In the genomic region with DNA sequence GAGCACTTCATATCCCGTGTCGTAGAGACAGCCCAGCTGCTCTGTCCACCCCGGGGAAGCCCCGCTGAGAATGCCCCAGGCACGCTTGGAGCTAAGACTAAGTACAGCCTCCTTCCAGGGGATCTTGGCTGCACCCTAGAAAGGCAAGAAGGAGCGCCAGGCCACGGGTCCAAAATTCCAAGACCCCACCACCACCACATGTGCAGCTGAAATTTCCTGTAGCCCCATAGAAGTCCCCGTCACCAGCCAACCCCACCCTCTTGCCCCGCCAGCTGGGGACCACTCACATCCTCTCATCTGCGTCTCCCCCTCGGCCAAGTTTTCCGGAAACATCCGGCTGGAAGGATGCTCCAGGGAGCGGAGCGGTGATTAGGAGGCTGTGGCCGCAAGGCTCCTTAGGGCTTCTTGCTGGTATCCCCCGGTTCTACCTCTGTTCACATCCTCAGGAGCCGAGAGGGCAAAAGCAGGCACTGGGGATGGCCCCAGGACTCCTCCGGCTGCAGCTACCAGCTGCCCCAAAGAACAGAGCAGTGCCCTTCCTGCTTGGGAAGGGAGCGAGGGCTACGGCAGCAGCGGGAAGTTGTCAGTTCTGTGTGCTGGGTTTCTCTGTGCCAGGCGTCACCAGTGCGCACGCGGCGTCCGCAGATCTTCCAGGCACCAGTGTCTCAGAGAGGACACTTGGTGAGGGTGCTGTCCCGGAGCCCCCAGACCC, we compare ENCODE assay signal across 8 mouse cellular contexts. TPM values are rescaled to one million over a fixed set of nuclear protein-coding genes. Genes with fewer than 3 reads are reported as not detected.
DNase-seq lines count a peak whose midpoint lies in the region; ATAC-seq and TF ChIP-seq lines count a peak whose summit lies in the region.

No protein-coding gene starts in this region.

- TF ChIP-seq POLR2A in kidney, adult 2 months (IDR thresholded peaks at IDR 0.05; ENCODE audit: low read depth, low read length) = no peak

- no peaks in the 10 kb centered on the region for H3K27me3 ChIP-seq in kidney, adult 2 months (replicated peaks; ENCODE audit: control insufficient read depth, insufficient read depth, low read length)
- no peaks in the 10 kb centered on the region for H3K27me3 ChIP-seq in intestine, embryonic 15.5 days (replicated peaks)
- H3K27me3 ChIP-seq in stomach, embryonic 16.5 days (ENCODE audit: control insufficient read depth, insufficient read depth, low read length) = no peaks in the 10 kb centered on the region

- no peak for DNase-seq in kidney, adult 2 months
- DNase-seq in kidney, adult 9 months = no peak
- peak; percentile 66 for DNase-seq in lung, postnatal 36 days
- no peak for DNase-seq in adipocyte (ENCODE audit: low spot score)

- H3K9ac ChIP-seq in intestine, embryonic 15.5 days = peak overlapping the region; percentile 23
- H3K9ac ChIP-seq in stomach, embryonic 16.5 days (ENCODE audit: low read length) = peak overlapping the region; percentile 67

- H3K36me3 ChIP-seq in kidney, adult 2 months (ENCODE audit: control insufficient read depth, insufficient read depth, low read length) = no peaks in the 10 kb centered on the region
- peaks cover 9% of the 10 kb centered on the region; the same call in 1 of the 2 replicates for H3K36me3 ChIP-seq in intestine, embryonic 15.5 days
- H3K36me3 ChIP-seq in stomach, embryonic 16.5 days (ENCODE audit: control insufficient read depth, insufficient read depth, low read length) = peaks cover 3% of the 10 kb centered on the region; the same call in 1 of the 2 replicates

- TF ChIP-seq CTCF in kidney, adult 2 months (conservative IDR thresholded peaks at IDR 0.05; ENCODE audit: insufficient read depth, insufficient read length, low read depth, low read length) = no peak

- no peaks in the 10 kb centered on the region for H3K9me3 ChIP-seq in intestine, embryonic 15.5 days
- H3K9me3 ChIP-seq in stomach, embryonic 16.5 days (replicated peaks; ENCODE audit: control insufficient read depth, low read length) = no peaks in the 10 kb centered on the region

- WGBS in kidney, adult 2 months = 23% methylated on average over 29 of the region's 29 CpGs
- WGBS in intestine, embryonic 15.5 days = 30% methylated on average over 29 of the region's 29 CpGs
- WGBS in stomach, embryonic 16.5 days = 24% methylated on average over 29 of the region's 29 CpGs

- H3K27ac ChIP-seq in kidney, adult 2 months (ENCODE audit: insufficient read depth, low read depth, low read length) = peak overlapping the region; percentile 91
- peak overlapping the region; percentile 84 for H3K27ac ChIP-seq in intestine, embryonic 15.5 days
- H3K27ac ChIP-seq in stomach, embryonic 16.5 days (ENCODE audit: low read length) = peak overlapping the region; percentile 75

- H3K4me3 ChIP-seq in kidney, adult 2 months (ENCODE audit: insufficient read depth, low read depth, low read length) = peak overlapping the region; percentile 57
- H3K4me3 ChIP-seq in intestine, embryonic 15.5 days (replicated peaks) = peak overlapping the region; percentile 20
- peak overlapping the region; percentile 34 for H3K4me3 ChIP-seq in stomach, embryonic 16.5 days (replicated peaks; ENCODE audit: low read length)

- H3K4me1 ChIP-seq in kidney, adult 2 months (ENCODE audit: control insufficient read depth, insufficient read depth, low read length) = peaks cover 29% of the 10 kb centered on the region
- peaks cover 52% of the 10 kb centered on the region for H3K4me1 ChIP-seq in intestine, embryonic 15.5 days (replicated peaks)
- peaks cover 63% of the 10 kb centered on the region for H3K4me1 ChIP-seq in stomach, embryonic 16.5 days (ENCODE audit: control insufficient read depth, insufficient read depth, low read length)

- H3K4me2 ChIP-seq in intestine, embryonic 15.5 days (replicated peaks) = peak overlapping the region; percentile 54
- H3K4me2 ChIP-seq in stomach, embryonic 16.5 days (ENCODE audit: low read depth, low read length) = peak overlapping the region; percentile 57

- peak; percentile 23; the same call in 1 of the 2 replicates for ATAC-seq in common myeloid progenitor, adult 5-6 weeks (replicated peaks; ENCODE audit: low read depth, poor library complexity, severe bottlenecking)
- ATAC-seq in granulocyte monocyte progenitor cell, adult 5-6 weeks (replicated peaks; ENCODE audit: poor library complexity, severe bottlenecking) = peak; percentile 10; the same call in 1 of the 2 replicates
- peak; percentile 51 for ATAC-seq in intestine, embryonic 15.5 days
- peak; percentile 26 for ATAC-seq in stomach, embryonic 16.5 days (ENCODE audit: insufficient read depth, low FRiP score)

RNA-seq across cellular contexts. Expression of a gene that starts 54.7 kb away (rescaled TPM):
- 7.9 and 11.3 TPM in 2 replicates for polyA plus RNA-seq in kidney, adult 2 months (2012; rRNA removed)
- not detected in 2 replicates for total RNA-seq in common myeloid progenitor, adult 5-6 weeks (2017)
- total RNA-seq in granulocyte monocyte progenitor cell, adult 5-6 weeks (2014; fragmentation: Nextera tagmentation) = not detected in 2 replicates
- not detected in 2 replicates for total RNA-seq in granulocyte monocyte progenitor cell, adult 5-6 weeks (2017)
- 2.0 and 2.2 TPM in 2 replicates for polyA plus RNA-seq in intestine, embryonic 15.5 days (2015; fragmentation: Nextera tagmentation; extraction: Ambion mirVana)
- polyA plus RNA-seq in stomach, embryonic 16.5 days (2015; fragmentation: Nextera tagmentation; extraction: Ambion mirVana) = 2.7 and 3.0 TPM in 2 replicates
